Mouse (Mus musculus) heart, postnatal 0 days (tissue): Measurements from ENCODE around the gene Ap1m1.

Experiments
- CTCF ChIP-seq: IDR thresholded peaks from 2 replicates; pipeline ENCODE4 v1.5.1; 2016; ENCODE audit warnings: antibody characterized with exemption, control low read depth, low read depth
- EP300 ChIP-seq: IDR thresholded peaks from 2 replicates; pipeline ENCODE4 v1.6.1; 2016; ENCODE audit warnings: antibody characterized with exemption, low read depth

DNA sequence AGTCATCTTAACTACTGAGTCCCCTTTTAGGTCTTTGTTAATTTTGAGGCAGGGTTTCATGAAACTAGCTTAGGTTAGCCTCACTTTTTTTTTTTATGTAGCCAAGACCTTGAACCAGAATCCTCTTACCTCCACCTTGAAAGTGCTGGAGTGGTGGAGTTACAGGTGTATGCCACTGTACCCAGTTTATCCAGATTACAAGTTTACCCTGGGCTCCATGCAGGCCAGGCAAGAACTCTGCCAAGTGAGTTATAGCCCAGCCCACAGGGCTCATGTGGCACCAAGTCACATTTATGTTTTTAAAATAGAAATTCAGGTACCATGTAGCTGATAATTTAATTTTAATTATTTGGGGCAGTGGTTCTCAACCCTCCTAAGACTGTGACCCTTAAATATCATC is 21.6 kb downstream of the Ap1m1 start:
- TF ChIP-seq CTCF (no peak), EP300 (no peak)
